Mouse (Mus musculus): ENCODE measurements around the gene Slc25a44.
"Not testable (repeated sequence)": the region's sequence is repeated elsewhere in the genome, so short reads cannot be mapped to it uniquely, and the experiment has no call there.

The Slc25a44 gene

DNA sequence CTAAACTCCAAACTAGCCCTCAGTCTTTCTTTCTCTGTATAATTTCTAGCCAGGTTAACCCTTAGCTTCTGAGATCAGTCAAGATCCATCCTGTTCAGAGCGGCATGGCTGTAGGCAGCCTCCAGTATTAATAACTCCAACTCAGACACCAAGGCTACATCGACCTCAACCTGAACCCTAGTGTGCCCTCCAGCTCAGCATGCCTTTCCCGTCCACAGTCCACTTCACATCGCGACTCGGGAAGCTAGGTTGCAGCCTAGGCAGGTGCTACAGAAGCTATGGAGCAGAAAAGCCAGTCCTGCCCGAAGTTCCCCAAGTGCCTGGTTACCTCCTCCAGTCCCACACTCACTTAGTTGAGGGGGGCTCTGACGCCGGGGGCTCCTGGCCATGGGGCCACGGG lies 12.5 kb upstream of the Slc25a44 start:
- Histone ChIP-seq H3K27me3 (ENCODE audit: control insufficient read depth, insufficient read depth, low read length, poor library complexity, severe bottlenecking) (no peaks in the 10 kb centered on the region), H3K36me3 (ENCODE audit: control insufficient read depth, insufficient read depth, low read length, poor library complexity, severe bottlenecking) (no peaks in the 10 kb centered on the region)
- DNase-seq (ENCODE audit: low read depth, low spot score) = no peak

DNA sequence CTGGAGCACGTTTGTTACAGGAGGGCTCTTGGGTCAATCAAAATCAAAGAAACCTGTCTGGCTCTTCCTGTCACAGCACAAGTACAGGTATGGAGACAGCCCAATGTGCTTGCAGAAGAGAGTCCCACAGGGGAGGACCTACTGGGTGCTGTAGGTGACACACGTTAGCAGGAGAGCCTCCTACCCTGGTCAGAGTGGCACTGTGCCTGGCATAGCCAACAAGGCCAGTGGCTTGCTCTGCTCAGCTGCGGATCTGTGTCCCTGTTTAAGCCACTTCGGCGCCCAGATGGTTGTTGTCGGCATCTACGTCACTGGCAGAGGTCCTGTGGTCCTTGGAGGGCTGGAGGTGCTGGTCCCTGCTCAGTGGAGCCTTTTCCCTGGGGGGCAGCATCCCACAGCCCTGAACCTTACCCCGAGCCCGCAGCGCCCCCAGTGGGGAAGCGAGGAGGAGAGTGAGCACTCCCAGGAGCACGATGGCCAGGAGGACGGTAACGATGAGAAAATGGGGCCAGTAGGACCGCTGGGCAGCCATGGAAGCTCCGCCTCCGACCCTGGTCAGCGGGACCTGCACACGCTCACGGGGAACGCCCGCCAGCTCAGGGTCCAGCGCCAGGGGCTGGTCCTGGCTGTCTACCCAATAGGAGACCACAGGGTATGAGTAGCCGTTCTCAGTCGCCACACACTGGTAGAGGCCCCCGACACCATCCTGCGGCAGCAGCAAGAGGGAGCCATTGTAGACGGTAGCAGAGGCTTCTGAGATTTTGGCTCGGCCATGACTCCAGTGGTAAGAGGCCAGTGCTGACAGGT lies 11.7 kb upstream of the Slc25a44 start:
- peak; percentile 56 for DNase-seq (ENCODE audit: low read depth, low spot score)
- Histone ChIP-seq H3K36me3 (ENCODE audit: control insufficient read depth, insufficient read depth, low read length, poor library complexity, severe bottlenecking) (no peaks in the 10 kb centered on the region), H3K27me3 (ENCODE audit: control insufficient read depth, insufficient read depth, low read length, poor library complexity, severe bottlenecking) (no peaks in the 10 kb centered on the region)

DNA sequence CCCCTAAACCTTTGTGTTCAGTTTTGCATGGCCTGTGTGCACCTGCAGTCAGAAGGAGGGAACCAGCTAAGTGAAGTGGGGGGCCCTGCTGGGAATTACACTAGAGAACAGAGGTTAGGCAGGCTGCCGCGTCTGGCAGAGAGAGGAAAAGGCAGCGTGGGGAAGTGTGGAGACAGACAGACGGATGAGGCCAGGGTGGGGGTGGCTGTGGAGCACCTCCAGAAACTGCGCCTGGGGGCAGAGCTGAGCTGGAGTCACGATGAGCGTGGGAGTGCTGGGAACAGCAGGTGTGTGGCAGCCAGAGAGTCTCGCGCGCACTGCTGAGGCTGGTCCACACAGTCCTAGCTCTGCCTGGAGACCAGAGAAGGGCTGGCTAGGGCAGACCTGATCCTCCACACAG lies 10.6 kb upstream of the Slc25a44 start:
- DNase-seq (ENCODE audit: low read depth, low spot score) = no peak
- Histone ChIP-seq H3K36me3 (ENCODE audit: control insufficient read depth, insufficient read depth, low read length, poor library complexity, severe bottlenecking) (no peaks in the 10 kb centered on the region), H3K27me3 (ENCODE audit: control insufficient read depth, insufficient read depth, low read length, poor library complexity, severe bottlenecking) (no peaks in the 10 kb centered on the region)

DNA sequence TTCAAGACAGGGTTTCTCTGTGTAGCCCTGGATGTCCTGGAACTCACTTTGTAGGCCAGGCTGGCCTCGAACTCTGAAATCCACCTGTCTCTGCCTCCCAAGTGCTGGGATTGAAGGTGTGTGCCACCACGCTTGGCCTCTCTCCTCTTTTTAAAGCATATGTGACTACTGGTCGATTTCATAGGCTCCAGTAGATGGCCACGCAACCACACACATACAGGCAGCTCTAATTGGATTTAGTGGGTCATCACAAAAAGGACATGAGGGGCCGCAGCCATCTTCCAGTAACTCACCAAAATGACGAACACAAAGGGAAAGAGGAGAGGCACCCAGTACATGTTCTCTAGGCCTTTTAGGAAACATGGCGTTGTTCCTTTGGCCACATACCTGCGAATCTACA lies 3.7 kb upstream of the Slc25a44 start:
- not testable (repeated sequence) for H3K27me3 ChIP-seq (ENCODE audit: control insufficient read depth, insufficient read depth, low read length, poor library complexity, severe bottlenecking); H3K36me3 ChIP-seq (ENCODE audit: control insufficient read depth, insufficient read depth, low read length, poor library complexity, severe bottlenecking)
- DNase-seq (ENCODE audit: low read depth, low spot score) = peak; percentile 25

DNA sequence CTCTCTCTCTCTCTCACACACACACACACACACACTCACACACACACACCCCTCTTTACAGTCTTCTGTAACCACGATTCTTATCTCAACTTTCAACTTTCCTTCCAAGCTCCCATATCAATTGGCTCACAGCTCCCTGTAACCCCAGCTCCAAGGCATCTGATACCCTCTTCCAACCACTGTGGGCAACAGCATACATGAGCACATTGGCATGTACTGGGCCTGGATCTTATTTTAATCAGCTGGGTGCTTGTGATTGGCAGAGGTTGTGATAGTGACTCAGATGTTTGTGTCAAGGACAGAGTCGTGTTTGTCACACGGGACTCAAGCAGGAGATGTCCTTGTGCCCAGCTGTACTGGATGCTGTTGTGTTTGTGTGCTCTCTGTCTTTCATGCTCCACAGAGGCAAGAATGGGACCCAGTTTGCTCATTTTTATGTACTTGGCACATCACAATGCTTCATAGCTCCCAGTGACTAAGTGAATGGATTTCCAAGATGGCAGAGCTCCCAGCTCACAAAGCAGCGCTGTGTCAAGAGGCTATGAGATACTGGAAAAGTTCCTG lies 2.5 kb upstream of the Slc25a44 start:
- no peaks in the 10 kb centered on the region for H3K36me3 ChIP-seq (ENCODE audit: control insufficient read depth, insufficient read depth, low read length, poor library complexity, severe bottlenecking)
- no peaks in the 10 kb centered on the region for H3K27me3 ChIP-seq (ENCODE audit: control insufficient read depth, insufficient read depth, low read length, poor library complexity, severe bottlenecking)
- no peak for DNase-seq (ENCODE audit: low read depth, low spot score)

DNA sequence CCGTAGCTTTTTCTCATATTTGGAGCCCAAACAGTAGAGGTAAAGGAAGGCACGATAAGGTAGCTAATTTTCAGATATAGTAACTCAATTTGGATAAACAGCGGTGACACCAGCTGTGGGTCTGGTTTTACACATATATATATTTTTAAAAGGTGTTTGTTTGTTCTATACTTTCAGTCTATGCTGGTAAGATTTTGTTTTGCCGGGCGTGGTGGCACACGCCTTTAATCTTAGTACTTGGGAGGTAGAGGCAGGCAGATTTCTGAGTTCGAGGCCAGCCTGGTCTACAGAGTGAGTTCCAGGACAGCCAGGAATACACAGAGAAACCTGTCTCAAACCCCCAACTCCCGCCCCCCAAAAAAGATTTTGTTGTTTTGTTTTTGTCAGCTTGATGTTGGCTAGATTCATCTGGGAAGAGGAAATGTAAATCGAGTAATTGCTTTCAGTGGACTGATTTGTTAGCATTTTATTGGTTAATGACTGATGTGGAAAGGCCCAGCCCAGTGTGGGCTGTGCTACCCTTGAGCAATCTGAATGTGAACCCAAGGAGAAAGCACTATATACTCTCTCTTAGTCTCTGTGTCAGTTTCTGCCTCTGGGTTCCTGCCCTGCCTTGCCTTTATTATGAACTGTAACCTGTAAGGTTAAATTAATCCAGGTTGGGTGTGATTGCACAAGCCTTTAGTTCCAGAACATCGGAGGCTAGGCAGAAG lies 925 bp upstream of the Slc25a44 start:
- Histone ChIP-seq H3K36me3 (ENCODE audit: control insufficient read depth, insufficient read depth, low read length, poor library complexity, severe bottlenecking) (no peaks in the 10 kb centered on the region; the same call in 1 of the 2 replicates), H3K27me3 (ENCODE audit: control insufficient read depth, insufficient read depth, low read length, poor library complexity, severe bottlenecking) (no peaks in the 10 kb centered on the region)
- DNase-seq (ENCODE audit: low read depth, low spot score) = no peak

DNA sequence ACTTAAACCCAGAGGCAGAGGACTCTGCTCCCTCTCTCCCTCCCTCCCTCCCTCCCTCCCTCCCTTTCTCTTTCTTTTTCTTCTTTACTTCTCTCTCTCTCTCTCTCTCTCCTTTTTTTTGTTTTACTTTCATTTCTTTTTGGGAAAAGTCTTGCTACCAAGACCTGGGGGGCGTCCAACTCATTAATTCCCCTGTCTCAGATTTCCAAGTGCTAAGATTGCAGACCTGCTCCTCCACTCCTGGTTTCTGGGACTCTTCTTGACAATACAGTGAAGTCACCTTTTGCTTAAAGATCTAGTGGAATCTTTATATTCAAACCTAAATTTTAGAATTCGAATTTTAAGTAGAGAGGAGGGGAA lies 371 bp upstream of the Slc25a44 start:
- Histone ChIP-seq H3K36me3 (ENCODE audit: control insufficient read depth, insufficient read depth, low read length, poor library complexity, severe bottlenecking) (no peaks in the 10 kb centered on the region; the same call in 1 of the 2 replicates), H3K27me3 (ENCODE audit: control insufficient read depth, insufficient read depth, low read length, poor library complexity, severe bottlenecking) (no peaks in the 10 kb centered on the region)
- DNase-seq (ENCODE audit: low read depth, low spot score) = no peak

DNA sequence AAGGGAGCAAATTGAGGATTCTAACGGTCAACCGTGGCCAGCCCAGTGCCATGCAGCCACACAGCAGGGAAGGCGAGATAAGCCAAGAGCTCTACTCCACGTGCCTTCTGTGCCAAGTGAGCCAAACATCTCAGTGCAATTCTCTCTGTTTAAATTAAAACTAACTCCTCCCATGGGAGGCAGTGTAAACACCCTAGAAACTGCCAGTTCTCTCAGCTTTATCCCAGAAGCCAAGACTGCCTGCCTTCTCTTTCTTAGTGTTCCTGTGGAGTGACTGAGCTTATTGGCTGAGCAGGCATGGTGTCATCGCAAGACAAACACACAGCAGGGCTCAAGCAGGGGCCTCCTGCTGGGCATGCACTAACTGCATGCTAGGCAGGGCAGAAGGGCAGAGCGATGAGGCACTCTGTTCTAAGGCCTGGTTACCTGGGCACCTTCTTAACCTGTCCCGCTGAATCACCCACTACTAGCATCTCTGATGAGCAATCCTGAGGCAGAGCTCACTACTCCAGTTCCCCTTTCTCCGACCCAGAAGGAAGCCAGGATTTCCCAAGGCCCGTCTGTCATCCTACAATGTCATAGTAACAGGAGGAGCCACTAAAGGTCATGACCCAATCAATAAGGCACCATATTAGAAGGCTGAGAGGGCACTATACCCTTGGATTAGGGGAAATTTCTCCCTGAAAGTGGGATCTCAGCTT lies 2.8 kb downstream of the Slc25a44 start:
- no peak for DNase-seq (ENCODE audit: low read depth, low spot score)
- Histone ChIP-seq H3K27me3 (ENCODE audit: control insufficient read depth, insufficient read depth, low read length, poor library complexity, severe bottlenecking) (no peaks in the 10 kb centered on the region), H3K36me3 (ENCODE audit: control insufficient read depth, insufficient read depth, low read length, poor library complexity, severe bottlenecking) (no peaks in the 10 kb centered on the region; the same call in 1 of the 2 replicates)

DNA sequence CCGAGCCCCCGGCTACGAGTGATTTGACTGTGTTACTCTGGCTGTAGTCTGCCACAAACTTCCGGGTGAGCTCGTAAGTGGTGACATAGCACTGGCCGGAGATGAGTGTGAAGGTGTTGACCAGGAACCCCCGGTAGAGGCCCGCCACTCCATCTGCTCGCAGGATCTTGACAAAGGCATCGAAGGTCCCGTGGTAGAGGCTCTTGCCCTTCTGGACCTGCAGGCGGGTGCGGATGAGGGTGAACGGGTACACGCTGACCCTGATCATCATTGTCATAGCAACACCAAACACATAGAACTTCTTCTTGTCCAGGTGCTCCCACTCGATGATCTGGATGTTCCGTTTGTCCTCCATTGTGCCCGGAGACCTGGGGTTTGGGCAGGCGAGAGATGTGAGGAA lies 4.2 kb downstream of the Slc25a44 start:
- DNase-seq (ENCODE audit: low read depth, low spot score) = no peak
- Histone ChIP-seq H3K36me3 (ENCODE audit: control insufficient read depth, insufficient read depth, low read length, poor library complexity, severe bottlenecking) (no peaks in the 10 kb centered on the region; the same call in 1 of the 2 replicates), H3K27me3 (ENCODE audit: control insufficient read depth, insufficient read depth, low read length, poor library complexity, severe bottlenecking) (no peaks in the 10 kb centered on the region)

DNA sequence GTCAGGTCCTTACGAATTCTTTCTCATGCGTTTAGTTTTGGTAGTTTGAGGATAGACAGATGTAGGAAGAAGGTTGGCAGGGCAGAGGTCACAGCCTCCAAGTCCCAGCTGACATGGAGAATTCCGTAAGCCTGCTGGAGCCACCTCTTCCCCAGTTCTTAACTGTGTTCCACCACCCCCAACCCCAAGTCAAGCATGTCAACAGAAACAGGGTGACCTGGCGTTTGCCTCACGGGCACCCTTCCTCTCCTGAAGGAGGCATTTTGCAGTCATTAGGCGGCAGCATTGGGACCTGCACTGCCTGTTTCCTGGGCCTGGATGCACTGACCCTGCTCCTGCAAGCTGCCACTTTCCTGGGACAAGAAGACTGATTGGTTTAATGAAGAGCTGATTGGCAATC lies 6.9 kb downstream of the Slc25a44 start:
- no peak for DNase-seq (ENCODE audit: low read depth, low spot score)

DNA sequence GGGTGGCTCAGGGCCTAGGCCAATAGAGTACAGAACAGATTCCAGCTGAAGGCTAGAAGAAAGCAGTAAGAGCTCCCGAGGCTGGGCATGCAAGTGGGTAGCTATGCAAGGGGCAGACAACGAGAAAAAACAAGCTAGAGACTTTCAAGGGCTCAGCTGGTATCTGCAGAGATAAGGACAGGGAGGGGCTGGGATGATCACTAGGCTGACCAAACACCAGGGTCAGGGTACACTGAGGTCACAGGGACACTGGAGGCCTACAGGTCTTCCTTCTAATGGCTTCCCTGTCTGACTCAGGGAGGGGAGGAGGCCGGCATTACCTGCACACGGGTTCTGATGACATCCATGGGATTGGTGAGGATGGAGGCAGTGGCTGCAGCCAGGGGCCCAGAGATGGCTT lies 9.3 kb downstream of the Slc25a44 start:
- Histone ChIP-seq H3K27me3 (ENCODE audit: control insufficient read depth, insufficient read depth, low read length, poor library complexity, severe bottlenecking) (no peaks in the 10 kb centered on the region), H3K36me3 (ENCODE audit: control insufficient read depth, insufficient read depth, low read length, poor library complexity, severe bottlenecking) (no peaks in the 10 kb centered on the region; the same call in none of the 2 replicates)
- DNase-seq (ENCODE audit: low read depth, low spot score) = no peak

More for the DNA sequence above, 6.9 kb downstream of the Slc25a44 start:
- Histone ChIP-seq H3K36me3 (ENCODE audit: control insufficient read depth, insufficient read depth, low read length, poor library complexity, severe bottlenecking) (no peaks in the 10 kb centered on the region; the same call in none of the 2 replicates), H3K27me3 (ENCODE audit: control insufficient read depth, insufficient read depth, low read length, poor library complexity, severe bottlenecking) (no peaks in the 10 kb centered on the region)

DNA sequence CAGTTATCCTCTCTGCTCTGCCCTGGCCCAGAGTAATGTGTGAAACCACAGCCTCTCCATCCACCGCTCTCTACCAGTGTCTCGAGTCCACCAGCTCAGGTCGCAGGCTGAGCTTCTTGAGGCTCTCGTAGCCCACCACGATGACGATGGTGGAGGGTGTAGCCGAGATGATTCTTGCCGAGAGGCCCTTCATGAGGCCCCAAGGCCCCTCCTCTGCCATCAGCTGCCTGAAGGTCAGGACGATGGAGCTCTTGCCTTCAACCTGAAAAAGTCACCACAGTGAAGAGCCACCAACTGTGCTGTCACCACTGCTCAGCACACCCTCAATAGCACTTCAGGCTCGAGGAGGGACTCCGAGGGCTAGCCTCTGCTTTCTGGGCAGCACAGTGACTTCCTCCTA lies 12.3 kb downstream of the Slc25a44 start:
- no peaks in the 10 kb centered on the region for H3K27me3 ChIP-seq (ENCODE audit: control insufficient read depth, insufficient read depth, low read length, poor library complexity, severe bottlenecking)
- no peak for DNase-seq (ENCODE audit: low read depth, low spot score)
- H3K36me3 ChIP-seq (ENCODE audit: control insufficient read depth, insufficient read depth, low read length, poor library complexity, severe bottlenecking) = no peaks in the 10 kb centered on the region; the same call in 1 of the 2 replicates

DNA sequence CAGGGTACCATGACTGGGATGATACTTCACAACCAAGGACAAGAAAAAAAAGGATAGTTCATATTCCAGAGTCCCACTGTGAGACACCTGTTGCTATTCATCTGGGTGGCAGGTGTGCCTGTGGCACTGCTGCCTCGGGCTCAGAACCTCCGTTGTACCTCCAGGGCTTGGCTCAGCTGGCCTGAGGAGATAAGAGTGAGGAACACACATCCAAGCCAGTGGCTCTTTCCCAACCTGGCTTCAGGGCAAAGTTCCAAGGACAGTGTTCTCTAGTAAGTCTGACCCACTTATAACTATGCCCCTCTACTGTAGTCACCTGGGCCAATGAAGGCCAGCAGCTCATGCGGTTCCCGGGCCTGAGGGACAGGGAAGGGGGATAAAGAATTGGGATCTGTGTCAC lies 13.3 kb downstream of the Slc25a44 start:
- no peak for DNase-seq (ENCODE audit: low read depth, low spot score)
- H3K36me3 ChIP-seq (ENCODE audit: control insufficient read depth, insufficient read depth, low read length, poor library complexity, severe bottlenecking) = no peaks in the 10 kb centered on the region; the same call in 1 of the 2 replicates
- no peaks in the 10 kb centered on the region for H3K27me3 ChIP-seq (ENCODE audit: control insufficient read depth, insufficient read depth, low read length, poor library complexity, severe bottlenecking)

DNA sequence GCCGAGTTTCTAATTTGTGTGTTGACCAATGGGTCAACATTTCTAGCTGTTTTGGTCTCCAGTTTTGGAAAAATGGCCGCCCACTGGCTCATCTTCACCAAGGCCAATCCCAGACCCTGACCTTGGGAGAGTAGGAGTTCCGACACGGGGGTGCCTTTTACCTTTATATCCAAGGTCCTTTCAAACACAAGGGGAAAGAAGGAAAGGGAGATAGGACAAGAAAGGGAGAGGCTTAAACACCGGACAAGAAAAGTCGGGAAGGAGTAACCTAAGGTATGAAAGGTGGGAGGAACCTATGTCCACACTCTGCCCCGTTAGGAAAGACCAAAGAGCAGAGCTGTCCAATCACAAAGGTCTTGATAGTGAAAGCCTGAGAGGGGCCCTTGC lies 14.3 kb downstream of the Slc25a44 start:
- DNase-seq (ENCODE audit: low read depth, low spot score) = no peak
- no peaks in the 10 kb centered on the region; the same call in 1 of the 2 replicates for H3K36me3 ChIP-seq (ENCODE audit: control insufficient read depth, insufficient read depth, low read length, poor library complexity, severe bottlenecking)

More for the DNA sequence above, 14.3 kb downstream of the Slc25a44 start:
- H3K27me3 ChIP-seq (ENCODE audit: control insufficient read depth, insufficient read depth, low read length, poor library complexity, severe bottlenecking) = no peaks in the 10 kb centered on the region
